Mouse (Mus musculus) MEL (cell line): ENCODE data around the gene Vav3.

Source experiments
- CHD1 ChIP-seq: IDR thresholded peaks from 2 replicates; pipeline ENCODE4 v1.6.1; 2012; ENCODE audit warnings: low read depth, mild to moderate bottlenecking, inconsistent platforms, low read length, improper control_type of control experiment
- CTCF ChIP-seq, 3 experiments: IDR thresholded peaks in 2 of 3; conservative IDR thresholded peaks in 1 of 3; 2 replicates each; pipeline ENCODE4 v1.5.1; 2011 to 2012; ENCODE audit warnings: low read length in 3 of 3, low read depth in 2 of 3, mild to moderate bottlenecking in 2 of 3, improper control_type of control experiment in 1 of 3, inconsistent platforms in 1 of 3, mixed read lengths in 1 of 3, moderate library complexity in 1 of 3; ENCODE audit not compliant: control insufficient read depth in 1 of 3, insufficient read depth in 1 of 3, poor library complexity in 1 of 3, severe bottlenecking in 1 of 3
- EP300 ChIP-seq, 2 experiments: IDR thresholded peaks; 2 replicates each; pipeline ENCODE4 v1.6.1; 2011; ENCODE audit warnings: improper control_type of control experiment in 2 of 2, low read length in 2 of 2, low read depth in 1 of 2, mild to moderate bottlenecking in 1 of 2
- GATA1 ChIP-seq: IDR thresholded peaks from 2 replicates; pipeline ENCODE4 v1.6.1; 2011; ENCODE audit warnings: low read depth, low read length, improper control_type of control experiment
- MAFK ChIP-seq: IDR thresholded peaks from 2 replicates; pipeline ENCODE4 v1.6.1; 2011; ENCODE audit warnings: low read depth, mild to moderate bottlenecking, low read length, improper control_type of control experiment, borderline replicate concordance
- MEF2A ChIP-seq: IDR thresholded peaks from 2 replicates; pipeline ENCODE4 v1.6.1; 2014; ENCODE audit warnings: low read depth, mild to moderate bottlenecking, inconsistent platforms, low read length, improper control_type of control experiment; ENCODE audit not compliant: poor library complexity, insufficient replicate concordance, severe bottlenecking; ENCODE audit errors: extremely low read depth
- POLR2A ChIP-seq, 2 experiments: IDR thresholded peaks; 2 replicates each; pipeline ENCODE4 v1.6.1; 2011 to 2012; ENCODE audit warnings: low read length in 2 of 2, mild to moderate bottlenecking in 2 of 2, control low read depth in 1 of 2, improper control_type of control experiment in 1 of 2, low read depth in 1 of 2, moderate library complexity in 1 of 2; ENCODE audit not compliant: control insufficient read depth in 1 of 2, insufficient read depth in 1 of 2, poor library complexity in 1 of 2

- TF ChIP-seq CTCF (IDR thresholded peaks at IDR 0.05 in 2 of 3, conservative IDR thresholded peaks at IDR 0.05 in 1 of 3; ENCODE audit: control insufficient read depth in 1 of 3, insufficient read depth in 1 of 3, low read depth in 2 of 3, low read length in 3 of 3, poor library complexity in 1 of 3, severe bottlenecking in 1 of 3) = no peak
- no peak for TF ChIP-seq POLR2A (IDR thresholded peaks at IDR 0.05; ENCODE audit: control insufficient read depth in 1 of 2, insufficient read depth in 1 of 2, low read depth in 1 of 2, low read length in 2 of 2, poor library complexity in 1 of 2)
- TF ChIP-seq MEF2A = no peak
- no peak for TF ChIP-seq CHD1
- TF ChIP-seq MAFK = no peak
- no peak for TF ChIP-seq GATA1
- TF ChIP-seq EP300 (IDR thresholded peaks at IDR 0.05; ENCODE audit: low read depth in 1 of 2, low read length in 2 of 2) = no peak
These were observed 186.2 kb downstream of the Vav3 start for GRCm38 (mm10) chr3:109526651-109527050.
